Mouse (Mus musculus) neural tube, embryonic 12.5 days (tissue): Measurements from ENCODE around the gene Dctn2. TPM values are rescaled to one million over a fixed set of nuclear protein-coding genes. Genes with fewer than 3 reads are reported as not detected.

Source experiments
- ATAC-seq: fragments of 200-750 bp; cut with Nextera tagmentation; 2 replicates; pipeline ENCODE4 v1.8.0; 2017; ENCODE audit warnings: low read depth, mild to moderate bottlenecking, moderate TSS enrichment, moderate library complexity; ENCODE audit not compliant: low FRiP score
- H3K27ac ChIP-seq: fragments of 300-500 bp; sonication (generic); 2 replicates; pipeline ENCODE4 v1.5.1; 2016
- H3K27me3 ChIP-seq: fragments of 300-500 bp; sonication (generic); replicated peaks from 2 replicates; pipeline ENCODE4 v1.6.1; 2016; ENCODE audit warnings: mild to moderate bottlenecking
- H3K36me3 ChIP-seq: fragments of 300-500 bp; sonication (generic); 2 replicates; pipeline ENCODE4 v1.6.1; 2016; ENCODE audit warnings: mild to moderate bottlenecking
- H3K4me1 ChIP-seq: fragments of 300-500 bp; sonication (generic); 2 replicates; pipeline ENCODE4 v1.6.1; 2016
- H3K4me2 ChIP-seq: fragments of 300-500 bp; sonication (generic); replicated peaks from 2 replicates; pipeline ENCODE4 v1.6.1; 2016; ENCODE audit warnings: mild to moderate bottlenecking
- H3K4me3 ChIP-seq: fragments of 300-500 bp; sonication (generic); 2 replicates; pipeline ENCODE4 v1.5.1; 2016
- H3K9ac ChIP-seq: fragments of 300-500 bp; sonication (generic); 2 replicates; pipeline ENCODE4 v1.6.1; 2016; ENCODE audit warnings: mild to moderate bottlenecking
- H3K9me3 ChIP-seq: fragments of 300-500 bp; sonication (generic); 2 replicates; pipeline ENCODE4 v1.6.1; 2016; ENCODE audit warnings: mild to moderate bottlenecking
- WGBS: fragments of 180-500 bp; shearing (Covaris S2); methylation state at CpG from one replicate; pipeline ENCODE4 v1.1.7; 2016; 5-methylcytosine and 5-hydroxymethylcytosine counted together
- polyA plus RNA-seq: library from polyadenylated mRNA; unstranded; fragments of >200 nt; fragmentation: Nextera tagmentation; extraction: Ambion mirVana; gene quantifications from 2 replicates; pipeline ENCODE4 v1.2.1, GENCODE M21; 2016

Dctn2 gene
- polyA plus RNA-seq, 1 experiment from 2014 or later, result 273 TPM

DNA sequence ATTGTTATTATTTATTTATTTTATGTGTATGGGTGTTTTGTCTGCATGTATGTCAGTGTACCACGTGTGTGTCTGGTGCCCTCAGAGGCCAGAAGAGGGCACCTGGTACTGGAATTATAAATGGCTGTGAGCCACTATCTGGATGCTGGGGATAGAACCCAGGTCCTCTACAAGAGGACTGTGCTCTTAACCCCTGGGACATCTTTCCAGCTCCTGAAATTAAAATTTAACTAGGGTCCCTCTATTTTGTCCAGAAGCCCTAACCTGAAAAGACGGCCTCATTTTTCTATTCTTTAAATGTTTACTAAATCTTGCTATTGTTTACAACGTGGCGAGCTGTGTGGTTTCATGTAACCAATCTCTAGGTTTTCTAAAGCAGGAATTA, 449 bp upstream of the Dctn2 start:
- no peak overlapping the region for H3K27ac ChIP-seq
- peaks cover 40% of the 10 kb centered on the region for H3K4me1 ChIP-seq
- no peaks in the 10 kb centered on the region for H3K9me3 ChIP-seq
- peaks cover 22% of the 10 kb centered on the region for H3K36me3 ChIP-seq
- peak overlapping the region; percentile 97 for H3K4me2 ChIP-seq
- no peak overlapping the region; the same call in 1 of the 2 replicates for H3K4me3 ChIP-seq
- H3K27me3 ChIP-seq, result 0 out of 2 replicates have a peak, but pooled peaks cover 4% of the 10 kb centered on the region
- ATAC-seq, result peak; percentile 46
- 0 out of 2 replicates have a peak overlapping the region, but pooled peaks have one; percentile 100 for H3K9ac ChIP-seq
- WGBS, result 30% methylated on average over 4 of the region's 4 CpGs

DNA sequence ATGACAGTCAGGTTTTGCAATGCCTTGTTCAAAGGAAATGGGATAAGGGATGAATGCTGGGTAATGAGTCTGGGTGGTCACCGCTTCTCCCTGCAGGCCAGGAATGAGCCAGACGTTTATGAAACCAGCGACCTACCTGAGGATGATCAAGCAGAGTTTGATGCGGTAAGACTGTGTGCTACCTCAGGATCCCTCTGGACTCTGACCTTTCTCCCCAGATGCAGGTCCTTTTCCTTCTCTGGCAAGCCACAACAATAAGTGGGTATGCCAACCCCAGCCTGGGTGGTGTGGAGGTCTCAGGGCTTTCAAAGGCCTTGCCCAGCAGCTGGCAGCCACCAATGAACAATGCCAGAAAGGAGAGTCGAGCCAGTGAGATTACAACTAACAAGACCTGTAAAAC, 1.1 kb downstream of the Dctn2 start:
- H3K27me3 ChIP-seq, result 0 out of 2 replicates have a peak, but pooled peaks cover 4% of the 10 kb centered on the region
- peaks cover 39% of the 10 kb centered on the region for H3K4me1 ChIP-seq
- peak overlapping the region; percentile 97 for H3K4me3 ChIP-seq
- no peak for ATAC-seq
- peak overlapping the region; percentile 97 for H3K4me2 ChIP-seq
- H3K9me3 ChIP-seq, result no peaks in the 10 kb centered on the region
- 73% methylated on average over 5 of the region's 5 CpGs for WGBS
- H3K9ac ChIP-seq, result peak overlapping the region; percentile 100
- no peak overlapping the region for H3K27ac ChIP-seq
- H3K36me3 ChIP-seq, result peaks cover 38% of the 10 kb centered on the region

DNA sequence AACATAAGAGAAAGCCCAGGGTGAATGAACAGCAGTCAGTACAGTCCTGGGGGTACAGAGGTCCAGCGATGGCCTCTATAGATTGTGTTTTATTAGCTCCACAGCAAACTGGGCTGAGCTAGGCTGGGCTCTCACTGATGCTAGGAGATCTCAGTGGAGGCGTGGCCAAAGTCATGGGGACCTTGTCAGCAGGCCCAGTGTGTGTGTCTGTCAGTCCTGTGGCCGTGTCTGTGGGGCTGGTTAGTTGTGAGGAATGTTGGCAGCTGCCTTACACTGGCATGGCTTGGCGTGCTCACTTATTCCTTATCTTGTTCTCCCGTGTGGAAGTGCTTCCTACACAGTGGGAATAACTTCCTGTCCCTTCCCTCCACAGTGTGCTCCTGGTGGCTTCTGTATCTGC, 2.2 kb downstream of the Dctn2 start:
- no peak overlapping the region for H3K27ac ChIP-seq
- 81% methylated on average over 5 of the region's 5 CpGs for WGBS
- no peak overlapping the region for H3K9ac ChIP-seq

DNA sequence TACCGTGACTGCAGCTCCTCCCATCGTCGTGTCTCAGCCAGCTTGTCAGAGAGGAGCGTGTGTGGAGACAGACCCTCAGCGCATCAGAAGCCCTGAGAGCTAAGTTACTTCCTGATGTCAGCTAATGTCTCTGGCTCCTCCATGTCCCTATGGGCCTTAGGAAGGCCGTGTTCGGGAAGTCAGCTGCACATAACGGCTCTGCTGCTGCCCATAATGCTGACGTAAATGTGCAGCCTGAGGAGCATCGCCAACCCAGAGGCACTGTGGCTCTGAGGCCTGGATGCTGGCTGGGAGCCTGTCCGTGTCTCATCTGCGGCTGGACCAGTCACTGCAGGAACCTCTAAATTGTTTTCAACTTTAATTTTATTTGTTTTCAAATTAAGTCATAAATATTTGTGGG, 2.9 kb downstream of the Dctn2 start:
- ATAC-seq, result no peak
- Histone ChIP-seq H3K4me1 (peaks cover 29% of the 10 kb centered on the region), H3K4me3 (no peak overlapping the region), H3K9ac (0 out of 2 replicates have a peak overlapping the region, but pooled peaks have one; percentile 4), H3K27me3 (0 out of 2 replicates have a peak, but pooled peaks cover 3% of the 10 kb centered on the region), H3K27ac (no peak overlapping the region), H3K36me3 (peaks cover 55% of the 10 kb centered on the region), H3K9me3 (no peaks in the 10 kb centered on the region), H3K4me2 (0 out of 2 replicates have a peak overlapping the region, but pooled peaks have one; percentile 14)
- 72% methylated on average over 12 of the region's 12 CpGs for WGBS

More for the DNA sequence above, 2.2 kb downstream of the Dctn2 start:
- Histone ChIP-seq H3K27me3 (0 out of 2 replicates have a peak, but pooled peaks cover 4% of the 10 kb centered on the region), H3K4me1 (peaks cover 29% of the 10 kb centered on the region), H3K9me3 (no peaks in the 10 kb centered on the region), H3K36me3 (peaks cover 49% of the 10 kb centered on the region), H3K4me2 (0 out of 2 replicates have a peak overlapping the region, but pooled peaks have one; percentile 14), H3K4me3 (no peak overlapping the region)
- ATAC-seq, result no peak

DNA sequence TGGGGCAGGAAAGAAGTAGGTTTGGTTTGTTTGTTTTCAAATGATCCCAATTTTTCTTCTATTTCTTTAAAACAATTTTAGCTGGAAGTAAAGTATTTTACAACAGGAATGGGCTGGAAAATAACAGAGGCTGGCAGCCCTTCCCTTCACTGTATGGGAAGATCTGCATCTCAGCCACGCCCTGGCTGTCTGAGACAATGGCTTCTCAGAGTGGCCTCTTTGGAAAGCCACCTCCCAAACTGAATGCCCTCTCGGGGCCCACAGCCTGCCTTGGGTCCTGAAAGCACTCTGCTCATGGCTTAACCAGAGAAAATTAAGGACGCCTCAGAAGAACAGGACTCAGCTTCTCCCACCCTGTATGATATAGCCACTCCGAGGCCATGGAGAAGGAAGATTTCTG, 3.7 kb downstream of the Dctn2 start:
- ATAC-seq, result no peak
- H3K27me3 ChIP-seq, result no peaks in the 10 kb centered on the region
- H3K9me3 ChIP-seq, result no peaks in the 10 kb centered on the region
- H3K4me1 ChIP-seq, result peaks cover 29% of the 10 kb centered on the region
- 66% methylated on average over 4 of the region's 4 CpGs for WGBS
- peaks cover 64% of the 10 kb centered on the region for H3K36me3 ChIP-seq
- H3K4me3 ChIP-seq, result no peak overlapping the region
- H3K9ac ChIP-seq, result peak overlapping the region; percentile 26; the same call in 1 of the 2 replicates
- H3K4me2 ChIP-seq, result no peak overlapping the region
- H3K27ac ChIP-seq, result no peak overlapping the region

- Histone ChIP-seq H3K4me3 (no peak overlapping the region), H3K27ac (no peak overlapping the region), H3K36me3 (peaks cover 88% of the 10 kb centered on the region), H3K27me3 (no peaks in the 10 kb centered on the region), H3K4me1 (peaks cover 22% of the 10 kb centered on the region), H3K9ac (0 out of 2 replicates have a peak overlapping the region, but pooled peaks have one; percentile 23), H3K9me3 (no peaks in the 10 kb centered on the region), H3K4me2 (no peak overlapping the region)
- ATAC-seq, result no peak
- WGBS, result 87% methylated on average over 5 of the region's 5 CpGs
These were observed 6.2 kb downstream of the Dctn2 start for GRCm38 (mm10) chr10:127272371-127272770.

GRCm38 (mm10) chr10:127274261-127275022, 8.3 kb downstream of the Dctn2 start:
- peaks cover 95% of the 10 kb centered on the region for H3K36me3 ChIP-seq

DNA sequence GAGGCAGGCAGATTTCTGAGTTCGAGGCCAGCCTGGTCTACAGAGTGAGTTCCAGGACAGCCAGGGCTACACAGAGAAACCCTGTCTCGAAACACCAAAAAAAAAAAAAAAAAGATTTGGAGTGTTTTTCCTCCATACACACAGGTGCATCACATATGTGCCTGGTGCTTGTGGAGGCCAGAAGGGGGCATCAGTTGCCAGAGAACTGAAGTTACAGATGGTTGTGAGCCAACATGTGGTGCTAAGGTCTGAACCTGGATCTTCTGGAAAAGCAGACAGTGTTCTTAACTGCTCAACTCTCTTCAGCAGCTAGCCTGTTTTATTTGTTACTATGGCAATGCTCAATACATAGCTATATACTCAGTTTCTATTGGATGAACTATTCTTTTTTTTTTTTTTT, 13.6 kb downstream of the Dctn2 start:
- WGBS, result 92% methylated on average over 2 of the region's 2 CpGs
- Histone ChIP-seq H3K4me1 (0 out of 2 replicates have a peak, but pooled peaks cover 1% of the 10 kb centered on the region), H3K27me3 (no peaks in the 10 kb centered on the region), H3K36me3 (peaks cover 94% of the 10 kb centered on the region), H3K9me3 (no peaks in the 10 kb centered on the region), H3K4me3 (no peak overlapping the region), H3K9ac (no peak overlapping the region), H3K27ac (no peak overlapping the region), H3K4me2 (no peak overlapping the region)
- no peak for ATAC-seq

More at GRCm38 (mm10) chr10:127274261-127275022, 8.3 kb downstream of the Dctn2 start:
- WGBS, result 90% methylated on average over 11 of the region's 11 CpGs
- ATAC-seq, result no peak
- Histone ChIP-seq H3K4me2 (no peak overlapping the region), H3K4me3 (no peak overlapping the region), H3K27ac (no peak overlapping the region), H3K9me3 (no peaks in the 10 kb centered on the region), H3K4me1 (peaks cover 3% of the 10 kb centered on the region), H3K9ac (no peak overlapping the region), H3K27me3 (no peaks in the 10 kb centered on the region)

- Histone ChIP-seq H3K4me3 (no peak overlapping the region), H3K4me1 (peaks cover 17% of the 10 kb centered on the region), H3K27me3 (no peaks in the 10 kb centered on the region), H3K9me3 (no peaks in the 10 kb centered on the region), H3K4me2 (no peak overlapping the region), H3K9ac (no peak overlapping the region), H3K27ac (no peak overlapping the region), H3K36me3 (peaks cover 95% of the 10 kb centered on the region)
- 90% methylated on average over 8 of the region's 8 CpGs for WGBS
- no peak for ATAC-seq
These were observed 15.1 kb downstream of the Dctn2 start for GRCm38 (mm10) chr10:127281316-127281715.

DNA sequence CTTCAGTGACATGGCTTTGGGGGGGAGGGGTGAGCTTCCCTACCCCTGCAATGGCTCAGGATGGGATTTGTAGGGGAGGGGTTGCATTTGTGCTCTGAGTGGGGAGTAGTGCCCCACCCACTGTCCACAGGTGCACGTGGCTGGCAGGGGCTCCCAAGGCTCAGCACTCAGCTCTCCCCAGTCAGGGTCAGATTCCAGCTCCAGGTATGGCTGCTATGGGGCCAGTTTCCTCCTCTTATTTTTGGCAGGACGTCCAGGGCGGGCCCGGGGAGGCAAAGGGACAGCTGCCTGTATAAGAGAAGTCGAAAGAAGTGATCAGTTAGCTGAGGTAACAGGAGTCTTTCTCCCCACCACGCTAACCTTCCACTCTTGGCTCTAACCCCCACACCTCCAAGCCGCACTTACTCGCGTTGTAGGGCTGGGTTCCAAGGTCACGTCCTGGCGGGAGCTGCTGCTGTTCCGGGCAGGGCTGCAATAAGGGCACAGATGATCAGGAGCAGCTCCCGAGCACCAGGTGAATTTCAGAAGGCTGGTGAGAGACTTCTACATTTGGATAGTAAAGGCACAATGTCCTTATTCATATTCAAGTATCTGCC, 16.6 kb downstream of the Dctn2 start:
- H3K27ac ChIP-seq, result no peak overlapping the region
- no peaks in the 10 kb centered on the region for H3K9me3 ChIP-seq
- peaks cover 92% of the 10 kb centered on the region for H3K36me3 ChIP-seq
- ATAC-seq, result no peak
- 84% methylated on average over 13 of the region's 13 CpGs for WGBS
- H3K4me2 ChIP-seq, result no peak overlapping the region
- H3K4me1 ChIP-seq, result peaks cover 31% of the 10 kb centered on the region
- no peaks in the 10 kb centered on the region for H3K27me3 ChIP-seq
- no peak overlapping the region for H3K4me3 ChIP-seq
- no peak overlapping the region for H3K9ac ChIP-seq

- Histone ChIP-seq H3K27me3 (no peaks in the 10 kb centered on the region), H3K4me3 (no peak overlapping the region), H3K4me2 (no peak overlapping the region), H3K9me3 (no peaks in the 10 kb centered on the region), H3K36me3 (peaks cover 77% of the 10 kb centered on the region), H3K4me1 (peaks cover 36% of the 10 kb centered on the region), H3K9ac (no peak overlapping the region), H3K27ac (no peak overlapping the region)
- WGBS, result 92% methylated on average over 7 of the region's 7 CpGs
- no peak for ATAC-seq
These were observed 18.0 kb downstream of the Dctn2 start for GRCm38 (mm10) chr10:127284105-127284622.
